Mouse (Mus musculus): ENCODE measurements around the gene Ddx39b.

DNA sequence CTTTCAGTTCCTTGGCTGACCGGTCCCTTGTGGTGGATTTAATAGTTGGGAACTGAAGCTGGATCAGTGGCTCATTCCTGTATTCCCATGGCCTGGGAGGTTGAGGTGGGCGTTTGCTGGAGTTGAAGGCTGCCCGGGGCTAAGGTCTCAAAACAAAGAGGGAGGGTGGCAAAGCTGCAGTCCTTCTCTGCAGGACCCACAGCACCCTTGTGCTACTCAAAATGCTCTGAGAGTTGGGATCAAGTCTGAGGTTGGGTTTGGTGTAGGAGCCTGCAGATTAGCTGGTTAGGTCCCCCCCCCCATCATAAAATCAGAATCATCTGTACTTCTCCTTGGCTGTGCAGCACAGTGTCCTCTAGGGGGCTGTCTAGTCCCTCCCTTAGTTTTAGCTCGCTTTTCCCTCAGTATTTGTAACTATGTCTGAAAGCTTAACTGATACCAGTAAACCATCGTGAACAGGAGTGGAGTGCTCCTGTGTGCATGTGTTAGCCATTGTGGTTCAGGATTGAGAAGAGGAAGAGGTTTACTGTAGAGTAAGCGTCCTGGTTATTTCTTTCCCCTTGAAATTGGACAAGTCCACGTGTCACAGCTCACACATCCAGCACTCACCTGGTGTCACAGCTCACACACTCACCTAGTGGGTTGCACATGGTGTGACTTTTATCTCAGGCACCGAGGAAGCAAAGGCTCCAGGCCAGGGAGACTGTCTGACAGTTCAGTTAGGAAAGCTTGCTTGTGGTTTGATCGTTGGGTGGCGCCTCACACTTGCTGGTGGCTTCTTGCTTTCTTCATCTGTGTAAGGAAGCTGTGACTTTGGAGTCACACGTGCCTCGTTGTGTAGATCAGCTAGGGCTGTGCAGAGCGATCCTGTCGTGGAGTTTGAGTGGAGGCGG lies 4.4 kb downstream of the Ddx39b start:
- no peak for TF ChIP-seq POLR2A (IDR thresholded peaks at IDR 0.05; ENCODE audit: low read depth, low read length)
- TF ChIP-seq CTCF (IDR thresholded peaks at IDR 0.05; ENCODE audit: extremely low read depth, insufficient read length, insufficient replicate concordance, low read depth, low read length), result no peak
